Mouse (Mus musculus) liver, postnatal 0 days (tissue): ENCODE results near the gene Golga5. TPM values are rescaled to one million over a fixed set of nuclear protein-coding genes. Genes with fewer than 3 reads are reported as not detected.

Source experiments
- ATAC-seq: fragments of 200-750 bp; cut with Nextera tagmentation; 2 replicates; pipeline ENCODE4 v1.8.0; 2017; ENCODE audit warnings: mild to moderate bottlenecking, moderate library complexity
- DNase-seq: peaks from one replicate; pipeline ENCODE4 v3.0.0-alpha.2; 2016
- H3K27ac ChIP-seq: fragments of 300-500 bp; sonication (generic); 2 replicates; pipeline ENCODE4 v1.5.1; 2014; ENCODE audit warnings: antibody characterized with exemption, moderate library complexity, mild to moderate bottlenecking, low read depth
- H3K27me3 ChIP-seq: fragments of 300-500 bp; sonication (generic); 2 replicates; pipeline ENCODE4 v1.6.1; 2014; ENCODE audit warnings: low read length, control low read depth, mixed read lengths; ENCODE audit not compliant: insufficient read depth
- H3K36me3 ChIP-seq: fragments of 300-500 bp; sonication (generic); replicated peaks from 2 replicates; pipeline ENCODE4 v1.6.1; 2014; ENCODE audit warnings: mild to moderate bottlenecking, control low read depth, low read length, moderate library complexity, mixed read lengths; ENCODE audit not compliant: insufficient read depth
- H3K4me1 ChIP-seq: fragments of 300-500 bp; sonication (generic); 2 replicates; pipeline ENCODE4 v1.6.1; 2014; ENCODE audit warnings: antibody characterized with exemption, mild to moderate bottlenecking, control low read depth; ENCODE audit not compliant: insufficient read depth
- H3K4me2 ChIP-seq: fragments of 300-500 bp; sonication (generic); 2 replicates; pipeline ENCODE4 v1.6.1; 2014; ENCODE audit warnings: low read depth, mild to moderate bottlenecking, low read length, moderate library complexity, mixed read lengths
- H3K4me3 ChIP-seq: fragments of 300-500 bp; sonication (generic); 2 replicates; pipeline ENCODE4 v1.5.1; 2014; ENCODE audit warnings: low read depth, low read length
- H3K9ac ChIP-seq: fragments of 300-500 bp; sonication (generic); replicated peaks from 2 replicates; pipeline ENCODE4 v1.6.1; 2014; ENCODE audit warnings: mild to moderate bottlenecking, moderate library complexity
- H3K9me3 ChIP-seq: fragments of 300-500 bp; sonication (generic); 2 replicates; pipeline ENCODE4 v1.6.1; 2016; ENCODE audit warnings: mild to moderate bottlenecking, control low read depth, low read length, mixed read lengths
- CTCF ChIP-seq: sonication (generic); IDR thresholded peaks from 2 replicates; pipeline ENCODE4 v1.5.1; 2016; ENCODE audit warnings: antibody characterized with exemption, low read depth
- EP300 ChIP-seq: IDR thresholded peaks from 2 replicates; pipeline ENCODE4 v1.6.1; 2016; ENCODE audit warnings: antibody characterized with exemption, low read depth, mild to moderate bottlenecking
- WGBS: fragments of 180-500 bp; shearing (Covaris S2); extraction: QIAGEN DNeasy Blood & Tissue Kit; methylation state at CpG from one replicate; pipeline ENCODE4 v1.1.7; 2014; ENCODE audit not compliant: insufficient replicate concordance; 5-methylcytosine and 5-hydroxymethylcytosine counted together
- polyA plus RNA-seq: library from polyadenylated mRNA; unstranded; fragments of >200 nt; fragmentation: Nextera tagmentation; extraction: Ambion mirVana; gene quantifications from 2 replicates; pipeline ENCODE4 v1.2.1, GENCODE M21; 2015

Gene Golga5
- polyA plus RNA-seq, 1 experiment from 2014 or later: 16.5 TPM

DNA sequence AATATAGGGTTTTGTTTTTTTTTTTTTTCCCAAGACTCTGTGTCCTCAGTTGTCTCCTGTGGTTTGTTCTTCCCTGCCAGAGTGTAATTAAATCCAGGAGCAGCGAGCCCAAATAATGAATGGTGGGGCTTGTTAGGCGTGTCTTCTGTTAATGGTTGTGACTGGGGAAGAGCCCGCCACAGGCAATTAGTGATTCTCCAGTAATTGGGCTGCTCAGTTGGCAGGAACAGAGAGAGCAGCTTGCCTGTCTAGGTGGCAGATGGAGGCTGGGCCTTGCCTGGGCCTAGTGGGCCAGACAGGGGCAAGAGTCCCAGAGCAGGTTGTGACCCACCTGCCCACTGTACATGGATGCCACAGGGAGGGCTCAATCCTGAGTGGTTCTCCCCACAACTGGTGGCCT is 42.4 kb downstream of the Golga5 start:
- WGBS: 74% methylated on average over 3 of the region's 3 CpGs
- no peak for TF ChIP-seq EP300
- TF ChIP-seq CTCF: no peak
- ATAC-seq: no peak

DNA sequence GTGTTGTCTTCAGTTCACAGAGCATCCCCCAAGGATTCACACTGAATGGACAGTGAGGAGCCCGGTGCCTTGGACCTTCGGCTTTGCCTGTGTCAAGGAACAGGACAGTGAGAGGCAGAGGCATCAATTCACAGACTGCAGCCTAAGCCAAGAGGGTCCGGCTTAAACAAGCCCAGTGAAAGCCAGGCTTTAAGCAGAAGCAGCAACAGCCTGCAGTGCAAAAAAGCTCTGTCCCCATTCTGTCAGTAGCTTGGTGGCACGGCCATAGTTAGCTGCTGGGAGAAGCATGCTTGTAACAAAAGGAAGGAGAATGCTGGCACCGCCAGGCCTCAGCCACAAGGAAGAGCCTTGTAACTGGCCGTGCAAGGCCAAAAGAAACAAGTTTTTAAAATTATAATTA is 45.2 kb downstream of the Golga5 start:
- no peak for TF ChIP-seq EP300
- no peak for TF ChIP-seq CTCF

More for the DNA sequence above, 42.4 kb downstream of the Golga5 start:
- Histone ChIP-seq H3K4me3 (no peak overlapping the region), H3K9ac (no peak overlapping the region), H3K27ac (no peak overlapping the region), H3K4me2 (no peak overlapping the region), H3K4me1 (no peaks in the 10 kb centered on the region), H3K27me3 (no peaks in the 10 kb centered on the region), H3K36me3 (no peaks in the 10 kb centered on the region), H3K9me3 (no peaks in the 10 kb centered on the region)
- DNase-seq: no peak

DNA sequence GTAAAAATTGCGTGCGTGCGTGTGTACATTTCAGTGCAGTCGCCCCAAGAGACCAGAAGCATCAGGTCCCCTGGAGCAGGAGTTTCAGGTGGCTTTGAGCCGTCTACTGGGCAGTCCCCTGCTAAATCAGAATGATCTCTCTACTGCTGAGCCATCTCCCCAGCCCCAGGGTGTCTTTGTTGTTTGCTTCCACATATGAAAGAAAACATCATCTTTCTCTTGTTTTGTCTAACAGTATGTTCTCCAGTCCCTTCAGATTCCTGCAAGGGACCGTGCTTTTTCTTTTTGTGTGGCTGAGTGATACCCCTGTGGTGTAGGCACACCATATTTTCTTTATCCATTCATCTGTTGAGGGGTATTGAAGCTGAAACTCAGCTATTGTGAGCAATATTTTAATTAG is 45.8 kb downstream of the Golga5 start:
- Histone ChIP-seq H3K4me1 (no peaks in the 10 kb centered on the region), H3K27me3 (no peaks in the 10 kb centered on the region), H3K9me3 (no peaks in the 10 kb centered on the region), H3K4me3 (no peak overlapping the region), H3K4me2 (no peak overlapping the region), H3K27ac (no peak overlapping the region), H3K9ac (no peak overlapping the region), H3K36me3 (no peaks in the 10 kb centered on the region)
- WGBS: 85% methylated on average over 6 of the region's 6 CpGs
- TF ChIP-seq CTCF (no peak), EP300 (no peak)
- DNase-seq (no peak), ATAC-seq (no peak)

More for the DNA sequence above, 45.2 kb downstream of the Golga5 start:
- Histone ChIP-seq H3K4me3 (no peak overlapping the region), H3K36me3 (no peaks in the 10 kb centered on the region), H3K4me2 (no peak overlapping the region), H3K9ac (no peak overlapping the region), H3K27ac (no peak overlapping the region), H3K9me3 (no peaks in the 10 kb centered on the region), H3K27me3 (no peaks in the 10 kb centered on the region), H3K4me1 (no peaks in the 10 kb centered on the region)
- WGBS: 80% methylated on average over 6 of the region's 6 CpGs
- ATAC-seq (no peak), DNase-seq (no peak)

DNA sequence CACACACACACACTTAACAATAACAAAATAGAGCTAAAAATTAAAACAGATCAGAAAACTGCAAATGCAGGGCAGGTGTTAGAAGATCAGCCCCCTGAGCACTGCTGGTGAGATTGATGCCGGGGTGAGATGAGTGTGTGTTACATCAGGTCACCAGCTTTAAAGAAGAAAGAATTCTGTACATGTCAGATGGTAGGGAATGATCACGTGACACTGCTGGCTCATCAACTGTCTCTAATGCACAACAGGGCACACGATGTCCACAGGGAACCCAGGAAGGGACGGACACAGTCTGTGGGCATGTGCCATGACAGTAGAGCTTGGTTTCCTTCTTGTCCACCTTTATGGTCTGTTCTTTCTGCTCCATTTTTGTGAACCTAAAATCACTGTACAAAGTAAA is 47.2 kb downstream of the Golga5 start:
- WGBS: 73% methylated on average over 4 of the region's 4 CpGs
- no peak overlapping the region for H3K9ac ChIP-seq

DNA sequence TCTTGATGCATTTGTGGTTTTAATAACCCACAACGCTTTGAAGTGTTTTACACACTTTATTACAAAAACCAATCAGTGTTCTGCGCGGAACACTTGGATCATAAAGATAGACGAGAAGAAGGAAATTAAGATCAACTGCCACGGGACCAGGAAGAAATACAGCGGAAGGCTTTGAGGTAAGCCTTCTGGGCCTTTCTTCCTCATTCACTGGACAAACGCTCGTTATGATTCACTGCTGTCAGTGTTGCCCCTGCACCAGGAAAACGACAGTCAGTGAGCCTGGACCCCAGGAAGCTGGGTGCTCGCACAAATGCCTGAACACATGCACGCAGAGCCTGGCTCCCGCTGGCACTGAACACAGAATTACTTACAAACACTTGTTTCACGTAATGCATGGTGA is 48.7 kb downstream of the Golga5 start:
- no peak for ATAC-seq
- Histone ChIP-seq H3K36me3 (no peaks in the 10 kb centered on the region), H3K4me3 (no peak overlapping the region), H3K27ac (no peak overlapping the region), H3K9me3 (no peaks in the 10 kb centered on the region), H3K4me2 (no peak overlapping the region), H3K9ac (no peak overlapping the region), H3K27me3 (no peaks in the 10 kb centered on the region), H3K4me1 (no peaks in the 10 kb centered on the region)
- TF ChIP-seq EP300: no peak
- no peak for TF ChIP-seq CTCF
- WGBS: 39% methylated on average over 13 of the region's 13 CpGs
- no peak for DNase-seq

More for the DNA sequence above, 47.2 kb downstream of the Golga5 start:
- Histone ChIP-seq H3K4me3 (no peak overlapping the region), H3K4me2 (no peak overlapping the region), H3K4me1 (no peaks in the 10 kb centered on the region), H3K9me3 (no peaks in the 10 kb centered on the region), H3K27ac (no peak overlapping the region), H3K27me3 (no peaks in the 10 kb centered on the region), H3K36me3 (no peaks in the 10 kb centered on the region)
- DNase-seq: no peak
- TF ChIP-seq CTCF: no peak
- no peak for TF ChIP-seq EP300
- no peak for ATAC-seq

DNA sequence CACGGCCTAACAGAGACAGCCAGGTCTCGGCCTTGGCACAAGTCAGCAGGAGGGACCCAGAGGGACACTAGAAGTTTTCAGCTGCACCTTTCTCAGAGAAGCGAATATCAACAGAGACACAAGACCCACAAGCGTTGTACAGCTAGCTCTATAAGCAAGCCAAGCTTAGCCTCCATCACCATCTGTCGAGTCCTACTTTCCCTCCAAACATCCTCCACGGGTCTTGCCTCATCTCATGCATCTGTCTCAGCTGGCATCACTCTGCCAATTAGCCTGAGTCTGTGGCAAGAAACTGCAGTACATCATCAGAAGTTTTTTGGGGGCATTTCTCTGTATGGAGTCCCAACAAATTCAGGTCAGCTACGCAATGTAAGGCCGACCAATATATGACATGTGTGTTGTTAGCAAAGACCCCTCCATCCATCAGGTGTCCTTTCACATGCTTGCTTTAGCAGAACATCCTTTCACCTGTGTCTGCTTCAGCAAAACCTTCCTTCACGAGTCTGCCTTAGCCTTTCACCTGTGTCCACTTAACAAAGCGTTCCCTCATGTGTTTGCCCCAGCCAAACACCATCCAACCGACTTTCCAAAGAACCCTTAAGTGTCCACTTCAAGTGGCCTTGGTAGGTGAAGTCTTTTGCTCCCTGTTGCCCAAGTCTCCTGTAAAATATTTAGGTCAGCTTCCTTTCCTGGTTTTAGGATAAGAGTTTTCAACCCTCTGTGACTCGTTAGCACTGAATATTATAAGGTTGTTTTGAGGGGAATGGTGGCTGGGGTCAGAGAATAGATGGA is 51.2 kb downstream of the Golga5 start:
- Histone ChIP-seq H3K4me3 (no peak overlapping the region), H3K27ac (no peak overlapping the region), H3K36me3 (no peaks in the 10 kb centered on the region), H3K9ac (no peak overlapping the region), H3K4me2 (no peak overlapping the region), H3K27me3 (no peaks in the 10 kb centered on the region), H3K4me1 (no peaks in the 10 kb centered on the region), H3K9me3 (no peaks in the 10 kb centered on the region)
- 77% methylated on average over 12 of the region's 12 CpGs for WGBS
- DNase-seq (no peak), ATAC-seq (no peak)
- no peak for TF ChIP-seq EP300
- no peak for TF ChIP-seq CTCF
